Mouse (Mus musculus): ENCODE data around the gene E4f1. TPM values are rescaled to one million over a fixed set of nuclear protein-coding genes. Genes with fewer than 3 reads are reported as not detected.

The E4f1 gene
- polyA plus RNA-seq, 1 experiment from 2014 or later: 5.0 TPM

GRCm38 (mm10) chr17:24423114-24423513 is 47.0 kb downstream of the E4f1 start:
- no peak for ATAC-seq

GRCm38 (mm10) chr17:24416051-24416652 is 54.0 kb downstream of the E4f1 start:
- peaks cover 33% of the 10 kb centered on the region for H3K36me3 ChIP-seq (ENCODE audit: control insufficient read depth, insufficient read depth)
- H3K27me3 ChIP-seq (replicated peaks; ENCODE audit: control insufficient read depth, insufficient read depth, low read length): no peaks in the 10 kb centered on the region
- H3K4me3 ChIP-seq (ENCODE audit: low read depth, low read length): peak overlapping the region; percentile 85
- 0 out of 2 replicates have a peak, but pooled peaks cover 4% of the 10 kb centered on the region for H3K4me1 ChIP-seq (replicated peaks; ENCODE audit: control insufficient read depth, insufficient read depth, low read length)
- H3K9me3 ChIP-seq (ENCODE audit: control insufficient read depth): no peaks in the 10 kb centered on the region
- peak overlapping the region; percentile 16; the same call in 1 of the 2 replicates for H3K27ac ChIP-seq (ENCODE audit: low read depth, low read length)
- H3K4me2 ChIP-seq (replicated peaks; ENCODE audit: low read depth): peak overlapping the region; percentile 67
- no peak for TF ChIP-seq CTCF (IDR thresholded peaks at IDR 0.05; ENCODE audit: low read depth)
- H3K9ac ChIP-seq (ENCODE audit: low read depth, low read length): peak overlapping the region; percentile 93
- ATAC-seq: no peak
- 65% methylated on average over 3 of the region's 3 CpGs for WGBS

More at GRCm38 (mm10) chr17:24423114-24423513, 47.0 kb downstream of the E4f1 start:
- no peaks in the 10 kb centered on the region for H3K27me3 ChIP-seq (replicated peaks; ENCODE audit: control insufficient read depth, insufficient read depth, low read length)
- WGBS: 94% methylated on average over 4 of the region's 4 CpGs
- H3K4me3 ChIP-seq (ENCODE audit: low read depth, low read length): no peak overlapping the region
- TF ChIP-seq CTCF (IDR thresholded peaks at IDR 0.05; ENCODE audit: low read depth): no peak
- H3K36me3 ChIP-seq (ENCODE audit: control insufficient read depth, insufficient read depth): peaks cover 61% of the 10 kb centered on the region
- no peaks in the 10 kb centered on the region for H3K4me1 ChIP-seq (replicated peaks; ENCODE audit: control insufficient read depth, insufficient read depth, low read length)
- H3K4me2 ChIP-seq (replicated peaks; ENCODE audit: low read depth): no peak overlapping the region
- no peak overlapping the region for H3K27ac ChIP-seq (ENCODE audit: low read depth, low read length)
- H3K9ac ChIP-seq (ENCODE audit: low read depth, low read length): no peak overlapping the region
- no peaks in the 10 kb centered on the region for H3K9me3 ChIP-seq (ENCODE audit: control insufficient read depth)

GRCm38 (mm10) chr17:24415011-24415410 is 55.1 kb downstream of the E4f1 start:
- 0 out of 2 replicates have a peak, but pooled peaks cover 4% of the 10 kb centered on the region for H3K4me1 ChIP-seq (replicated peaks; ENCODE audit: control insufficient read depth, insufficient read depth, low read length)
- ATAC-seq: no peak
- WGBS: under 1% methylated on average over 21 of the region's 21 CpGs
- H3K9me3 ChIP-seq (ENCODE audit: control insufficient read depth): no peaks in the 10 kb centered on the region
- H3K27ac ChIP-seq (ENCODE audit: low read depth, low read length): peak overlapping the region; percentile 94
- H3K27me3 ChIP-seq (replicated peaks; ENCODE audit: control insufficient read depth, insufficient read depth, low read length): no peaks in the 10 kb centered on the region
- no peak for TF ChIP-seq CTCF (IDR thresholded peaks at IDR 0.05; ENCODE audit: low read depth)
- peak overlapping the region; percentile 85 for H3K4me3 ChIP-seq (ENCODE audit: low read depth, low read length)
- peaks cover 29% of the 10 kb centered on the region for H3K36me3 ChIP-seq (ENCODE audit: control insufficient read depth, insufficient read depth)
- peak overlapping the region; percentile 93 for H3K9ac ChIP-seq (ENCODE audit: low read depth, low read length)
- H3K4me2 ChIP-seq (replicated peaks; ENCODE audit: low read depth): peak overlapping the region; percentile 67

GRCm38 (mm10) chr17:24414230-24414976 is 55.7 kb downstream of the E4f1 start, which contains the start of gene Rnps1:
Gene Rnps1 (plus strand): TSS chr17:24414565.
- 0 out of 2 replicates have a peak, but pooled peaks cover 4% of the 10 kb centered on the region for H3K4me1 ChIP-seq (replicated peaks; ENCODE audit: control insufficient read depth, insufficient read depth, low read length)
- peak within 1 kb of the TSS; percentile 85 for H3K4me3 ChIP-seq (ENCODE audit: low read depth, low read length)
- peak; percentile 91 for ATAC-seq
- H3K36me3 ChIP-seq (ENCODE audit: control insufficient read depth, insufficient read depth): peaks cover 29% of the 10 kb centered on the region
- H3K9me3 ChIP-seq (ENCODE audit: control insufficient read depth): no peaks in the 10 kb centered on the region
- peak within 1 kb of the TSS; percentile 67 for H3K4me2 ChIP-seq (replicated peaks; ENCODE audit: low read depth)
- under 1% methylated on average over 64 of the region's 64 CpGs for WGBS
- no peaks in the 10 kb centered on the region for H3K27me3 ChIP-seq (replicated peaks; ENCODE audit: control insufficient read depth, insufficient read depth, low read length)
- peak; percentile 34; the same call in 1 of the 2 replicates for TF ChIP-seq CTCF (IDR thresholded peaks at IDR 0.05; ENCODE audit: low read depth)
- H3K9ac ChIP-seq (ENCODE audit: low read depth, low read length): peak within 1 kb of the TSS; percentile 93
- H3K27ac ChIP-seq (ENCODE audit: low read depth, low read length): peak within 1 kb of the TSS; percentile 94

GRCm38 (mm10) chr17:24413557-24414211 is 56.4 kb downstream of the E4f1 start:
- TF ChIP-seq CTCF (IDR thresholded peaks at IDR 0.05; ENCODE audit: low read depth): peak; percentile 62
- no peaks in the 10 kb centered on the region for H3K9me3 ChIP-seq (ENCODE audit: control insufficient read depth)
- peak; percentile 40 for ATAC-seq
- peak overlapping the region; percentile 94 for H3K27ac ChIP-seq (ENCODE audit: low read depth, low read length)
- H3K4me1 ChIP-seq (replicated peaks; ENCODE audit: control insufficient read depth, insufficient read depth, low read length): 0 out of 2 replicates have a peak, but pooled peaks cover 4% of the 10 kb centered on the region
- H3K27me3 ChIP-seq (replicated peaks; ENCODE audit: control insufficient read depth, insufficient read depth, low read length): no peaks in the 10 kb centered on the region
- peak overlapping the region; percentile 85 for H3K4me3 ChIP-seq (ENCODE audit: low read depth, low read length)
- 12% methylated on average over 22 of the region's 22 CpGs for WGBS
- H3K4me2 ChIP-seq (replicated peaks; ENCODE audit: low read depth): peak overlapping the region; percentile 67
- peaks cover 29% of the 10 kb centered on the region for H3K36me3 ChIP-seq (ENCODE audit: control insufficient read depth, insufficient read depth)
- peak overlapping the region; percentile 53 for H3K9ac ChIP-seq (ENCODE audit: low read depth, low read length)
